Mouse (Mus musculus): ENCODE measurements around the gene Gnpat. TPM values are rescaled to one million over a fixed set of nuclear protein-coding genes. Genes with fewer than 3 reads are reported as not detected.

Gnpat gene
- polyA plus RNA-seq, 1 experiment = 84.6 TPM

DNA sequence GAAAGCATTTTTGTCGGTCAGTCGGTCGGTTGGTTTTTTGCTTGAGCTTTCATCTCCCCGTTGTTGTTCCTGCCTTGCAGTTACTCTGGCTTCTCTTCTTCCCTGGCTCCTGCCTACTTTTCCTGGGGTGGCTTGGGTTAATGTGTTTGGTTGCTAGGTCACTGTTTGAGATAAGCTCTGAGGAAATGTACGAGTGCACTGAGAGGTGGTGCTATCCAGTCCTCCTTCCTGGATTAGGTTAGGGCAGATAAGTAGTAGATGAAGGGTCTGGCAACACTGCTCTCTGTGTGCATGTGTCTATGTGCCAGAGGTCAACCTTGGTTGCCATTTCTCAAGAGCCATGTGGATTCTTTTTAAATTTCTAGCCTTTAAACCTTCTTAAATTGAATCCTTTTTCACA is 9.9 kb downstream of the Gnpat start:
- no peak for DNase-seq (ENCODE audit: low read depth)
- TF ChIP-seq POLR2A (IDR thresholded peaks at IDR 0.05; ENCODE audit: borderline replicate concordance, extremely low read depth, insufficient read depth, insufficient read length, poor library complexity, severe bottlenecking) = no peak

DNA sequence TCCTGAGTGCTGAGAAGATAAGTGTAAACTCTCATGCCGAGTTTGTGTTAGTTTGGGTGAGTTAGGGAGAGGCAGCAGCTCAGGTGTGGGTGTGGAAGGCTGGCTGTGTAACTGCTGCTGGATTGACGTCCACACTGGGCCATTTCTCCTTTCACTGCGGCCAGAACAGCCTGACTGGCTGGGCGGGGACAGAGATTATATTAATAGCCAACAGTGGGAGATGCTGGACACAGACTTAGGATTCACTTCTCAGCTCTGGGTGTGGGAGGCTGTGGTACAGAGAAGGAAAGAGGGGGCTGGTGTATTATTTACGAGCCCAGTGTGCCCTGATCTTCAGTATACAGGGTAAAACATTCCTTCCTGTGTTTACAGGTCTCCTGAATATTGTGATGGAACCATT is 15.3 kb downstream of the Gnpat start:
- no peak for TF ChIP-seq CTCF (IDR thresholded peaks at IDR 0.05; ENCODE audit: borderline replicate concordance, extremely low read depth, insufficient read depth, insufficient read length)
- no peak for TF ChIP-seq POLR2A (IDR thresholded peaks at IDR 0.05; ENCODE audit: borderline replicate concordance, extremely low read depth, insufficient read depth, insufficient read length, poor library complexity, severe bottlenecking)

GRCm38 (mm10) chr8:124878946-124879526 is 16.2 kb downstream of the Gnpat start:
- TF ChIP-seq CTCF (IDR thresholded peaks at IDR 0.05; ENCODE audit: borderline replicate concordance, extremely low read depth, insufficient read depth, insufficient read length) (no peak), POLR2A (IDR thresholded peaks at IDR 0.05; ENCODE audit: borderline replicate concordance, extremely low read depth, insufficient read depth, insufficient read length, poor library complexity, severe bottlenecking) (no peak)
- no peak for DNase-seq (ENCODE audit: low read depth)

More for the DNA sequence above, 15.3 kb downstream of the Gnpat start:
- no peak for DNase-seq (ENCODE audit: low read depth)

DNA sequence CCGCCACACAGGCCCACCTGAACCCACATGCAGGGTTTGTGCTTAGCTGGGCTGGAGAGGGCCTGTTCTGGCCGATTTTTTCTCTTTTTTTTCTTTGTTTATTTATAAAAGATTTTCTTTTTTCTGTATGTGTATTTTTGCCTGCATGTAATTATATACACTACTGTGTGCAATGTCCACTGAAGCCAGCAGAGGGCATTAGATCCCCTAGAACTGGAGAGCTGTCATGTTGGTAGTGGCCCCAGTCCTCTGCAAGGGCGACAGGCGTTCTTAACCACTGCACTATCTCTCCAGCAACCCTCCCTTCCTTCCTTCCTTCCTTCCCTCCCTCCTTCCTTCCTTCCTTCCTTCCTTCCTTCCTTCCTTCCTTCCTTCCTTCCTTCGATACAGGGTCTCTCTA is 25.6 kb downstream of the Gnpat start:
- TF ChIP-seq POLR2A (IDR thresholded peaks at IDR 0.05; ENCODE audit: borderline replicate concordance, extremely low read depth, insufficient read depth, insufficient read length, poor library complexity, severe bottlenecking) = no peak
- TF ChIP-seq CTCF (IDR thresholded peaks at IDR 0.05; ENCODE audit: borderline replicate concordance, extremely low read depth, insufficient read depth, insufficient read length) = 0 out of 2 replicates have a peak, but pooled peaks have one; percentile 14
- no peak for DNase-seq (ENCODE audit: low read depth)

DNA sequence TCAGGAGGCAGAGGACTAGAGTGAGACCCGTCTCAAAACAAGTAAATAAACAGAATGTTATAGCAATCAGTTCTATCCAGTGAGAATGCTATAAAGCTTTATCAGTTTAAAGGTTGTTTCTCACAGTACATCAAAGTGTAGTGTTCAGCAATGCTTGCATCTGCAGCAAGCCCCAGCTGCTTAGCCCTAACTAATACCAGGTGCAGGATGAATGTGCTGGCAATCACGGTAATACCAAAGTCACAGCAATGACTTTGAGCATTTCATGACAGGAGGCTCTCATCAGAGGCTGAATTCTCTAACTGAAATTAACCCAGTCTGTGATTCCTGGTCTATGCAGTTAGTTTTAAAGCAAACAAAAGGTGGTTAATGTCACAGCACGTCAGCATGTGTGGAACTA is 29.8 kb downstream of the Gnpat start:
- DNase-seq (ENCODE audit: low read depth) = peak; percentile 3

DNA sequence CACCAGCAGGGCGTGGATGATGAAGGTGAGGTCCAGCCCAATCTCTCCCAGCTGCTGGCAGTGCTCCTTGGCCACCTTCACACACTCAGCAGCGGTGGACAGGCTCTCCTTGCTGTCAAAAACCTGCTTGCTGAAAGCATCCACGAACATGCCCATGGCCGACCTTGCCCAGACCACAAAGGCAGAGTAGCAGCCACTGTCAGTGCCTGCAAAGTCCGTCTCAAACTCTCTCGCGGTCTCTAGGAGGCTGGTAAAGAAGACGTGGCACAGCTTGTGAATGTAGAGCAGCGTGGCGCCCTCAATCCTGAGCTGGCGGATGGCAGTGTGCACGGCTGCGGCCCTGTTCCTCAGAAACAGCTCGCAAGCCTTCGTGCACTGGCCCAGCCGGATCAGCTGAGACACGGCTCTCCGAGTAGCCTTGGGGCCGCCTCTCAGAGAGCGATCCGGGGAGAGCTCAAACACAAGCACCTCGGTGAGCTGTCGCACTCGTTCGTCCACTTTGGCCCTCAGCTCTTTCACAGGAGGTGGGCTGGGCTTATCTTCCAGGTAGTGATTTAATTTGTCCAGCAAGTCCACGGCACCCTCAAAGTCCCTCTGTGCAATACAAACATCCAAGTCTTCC is 33.3 kb downstream of the Gnpat start:
- TF ChIP-seq CTCF (IDR thresholded peaks at IDR 0.05; ENCODE audit: borderline replicate concordance, extremely low read depth, insufficient read depth, insufficient read length) = no peak
- no peak for TF ChIP-seq POLR2A (IDR thresholded peaks at IDR 0.05; ENCODE audit: borderline replicate concordance, extremely low read depth, insufficient read depth, insufficient read length, poor library complexity, severe bottlenecking)
- DNase-seq (ENCODE audit: low read depth) = peak; percentile 25

More for the DNA sequence above, 29.8 kb downstream of the Gnpat start:
- TF ChIP-seq POLR2A (IDR thresholded peaks at IDR 0.05; ENCODE audit: borderline replicate concordance, extremely low read depth, insufficient read depth, insufficient read length, poor library complexity, severe bottlenecking) = no peak
- no peak for TF ChIP-seq CTCF (IDR thresholded peaks at IDR 0.05; ENCODE audit: borderline replicate concordance, extremely low read depth, insufficient read depth, insufficient read length)

DNA sequence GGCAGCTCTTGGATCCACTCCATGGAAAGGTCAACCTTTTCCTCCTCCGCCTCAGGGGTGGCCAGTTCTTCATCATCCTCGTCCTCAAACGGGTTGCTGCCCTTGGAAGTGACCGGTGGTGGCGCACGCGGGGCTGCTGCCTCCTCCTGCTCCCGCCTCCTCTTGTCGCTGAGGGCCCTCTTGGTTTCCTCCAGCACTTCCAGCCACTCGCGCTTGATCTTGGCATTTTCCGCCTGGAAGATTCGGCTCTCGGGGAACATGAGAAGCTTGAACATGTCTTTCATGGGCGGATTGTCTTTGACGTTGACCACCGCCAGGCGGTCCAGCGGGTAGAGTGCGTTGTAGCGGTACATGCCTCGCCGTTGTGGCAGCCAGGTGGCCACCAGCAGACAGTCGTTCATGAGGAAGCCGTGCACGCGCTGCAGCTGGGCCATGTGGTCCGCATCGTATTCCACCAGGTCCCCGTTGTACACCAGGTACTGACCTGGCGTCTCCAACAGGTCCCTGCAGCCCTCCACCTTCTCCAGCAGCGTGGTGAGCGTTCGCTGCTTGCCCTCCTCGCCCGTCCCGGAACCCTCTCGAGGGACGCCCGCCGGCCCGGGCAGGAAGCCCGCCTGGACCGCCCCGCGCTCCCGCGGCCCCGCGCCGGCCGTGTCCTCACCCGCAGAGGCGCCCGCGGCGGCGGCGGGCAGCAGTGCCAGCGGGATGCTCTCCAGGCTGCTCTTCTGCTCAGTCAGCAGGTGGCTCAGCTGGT is 34.0 kb downstream of the Gnpat start:
- DNase-seq (ENCODE audit: low read depth) = peak; percentile 81
- peak; percentile 59 for TF ChIP-seq CTCF (IDR thresholded peaks at IDR 0.05; ENCODE audit: borderline replicate concordance, extremely low read depth, insufficient read depth, insufficient read length)
- TF ChIP-seq POLR2A (IDR thresholded peaks at IDR 0.05; ENCODE audit: borderline replicate concordance, extremely low read depth, insufficient read depth, insufficient read length, poor library complexity, severe bottlenecking) = no peak

- TF ChIP-seq CTCF (IDR thresholded peaks at IDR 0.05; ENCODE audit: borderline replicate concordance, extremely low read depth, insufficient read depth, insufficient read length) (no peak), POLR2A (IDR thresholded peaks at IDR 0.05; ENCODE audit: borderline replicate concordance, extremely low read depth, insufficient read depth, insufficient read length, poor library complexity, severe bottlenecking) (peak; percentile 50)
- DNase-seq (ENCODE audit: low read depth) = peak; percentile 98
Observed at GRCm38 (mm10) chr8:124897386-124898250, 34.8 kb downstream of the Gnpat start, which contains the start of the genes Exoc8 and Sprtn. Gene Exoc8, minus strand, starts transcription at chr8:124897705. Gene Sprtn, plus strand, starts transcription at chr8:124897886.

DNA sequence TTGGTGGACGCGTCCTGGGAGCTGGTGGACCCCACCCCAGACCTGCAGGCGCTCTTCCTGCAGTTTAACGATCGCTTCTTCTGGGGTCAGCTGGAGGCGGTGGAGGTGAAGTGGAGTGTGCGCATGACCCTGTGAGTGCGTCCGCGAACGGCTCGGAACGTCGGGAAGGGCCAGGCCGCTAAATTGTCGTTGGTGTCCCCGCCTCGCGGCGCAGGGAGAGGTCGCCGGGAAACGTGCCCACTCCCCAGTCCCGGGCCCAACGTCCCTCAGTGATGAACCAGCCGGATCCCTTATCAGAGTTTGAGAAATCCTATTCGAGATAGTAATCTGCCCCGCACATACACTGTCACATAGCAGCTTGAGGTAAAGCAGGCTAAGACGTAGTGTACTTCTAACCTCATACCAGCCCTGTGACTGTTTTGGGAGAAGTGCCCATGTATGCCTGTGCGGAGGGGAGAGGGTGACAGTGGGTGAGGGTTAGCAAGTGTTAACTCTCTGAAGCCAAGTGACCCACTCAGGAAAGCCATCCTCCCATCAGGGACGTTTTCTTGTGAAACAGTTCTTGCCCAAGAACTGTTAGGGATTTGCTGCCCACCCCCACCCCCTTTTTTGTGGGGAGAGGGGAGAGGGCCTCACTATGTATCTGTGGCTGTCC is 35.5 kb downstream of the Gnpat start:
- DNase-seq (ENCODE audit: low read depth) = no peak

DNA sequence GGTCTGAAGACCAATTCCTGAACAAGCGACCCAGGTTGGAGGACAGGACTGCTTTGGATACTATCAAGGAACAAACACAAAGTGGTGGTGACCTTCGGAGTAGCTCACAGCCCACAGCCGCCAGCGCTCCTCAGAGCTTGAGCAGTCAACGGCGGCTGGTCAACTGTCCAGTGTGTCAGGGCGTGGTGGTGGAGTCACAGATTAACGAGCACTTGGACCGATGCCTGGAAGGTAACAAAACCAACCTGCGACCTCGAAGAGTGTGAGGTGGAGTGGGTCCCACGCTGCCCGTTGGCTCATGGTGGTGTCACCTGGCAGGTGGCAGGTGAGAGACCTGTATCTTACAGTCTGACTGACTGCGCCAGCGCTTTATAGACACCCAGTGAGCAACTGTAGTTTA is 40.4 kb downstream of the Gnpat start:
- TF ChIP-seq CTCF (IDR thresholded peaks at IDR 0.05; ENCODE audit: borderline replicate concordance, extremely low read depth, insufficient read depth, insufficient read length) = no peak
- TF ChIP-seq POLR2A (IDR thresholded peaks at IDR 0.05; ENCODE audit: borderline replicate concordance, extremely low read depth, insufficient read depth, insufficient read length, poor library complexity, severe bottlenecking) = no peak
- no peak for DNase-seq (ENCODE audit: low read depth)

More for the DNA sequence above, 35.5 kb downstream of the Gnpat start:
- TF ChIP-seq POLR2A (IDR thresholded peaks at IDR 0.05; ENCODE audit: borderline replicate concordance, extremely low read depth, insufficient read depth, insufficient read length, poor library complexity, severe bottlenecking) = no peak
- no peak for TF ChIP-seq CTCF (IDR thresholded peaks at IDR 0.05; ENCODE audit: borderline replicate concordance, extremely low read depth, insufficient read depth, insufficient read length)
